Mouse (Mus musculus) cerebral cortex, adult 2 months (tissue): ENCODE measurements around the gene Gm20481.

Source experiments
- WGBS: fragments of 180-500 bp; shearing (Covaris S2); methylation state at CpG from one replicate; pipeline ENCODE4 v1.1.7; 2018; 5-methylcytosine and 5-hydroxymethylcytosine counted together

The Gm20481 gene

GRCm38 (mm10) chr17:34977000-34977399 is 7.3 kb downstream of the Gm20481 start:
- 94% methylated on average over 20 of the region's 20 CpGs for WGBS

- WGBS, result 91% methylated on average over 27 of the region's 27 CpGs
These were observed 8.5 kb downstream of the Gm20481 start for GRCm38 (mm10) chr17:34978239-34978638.

- WGBS, result 94% methylated on average over 4 of the region's 4 CpGs
These were observed 9.9 kb downstream of the Gm20481 start for GRCm38 (mm10) chr17:34979631-34980030.

GRCm38 (mm10) chr17:34980655-34981054 is 10.9 kb downstream of the Gm20481 start:
- WGBS, result 4% methylated on average over 2 of the region's 2 CpGs

- WGBS, result under 1% methylated on average over 58 of the region's 58 CpGs
These were observed 12.0 kb downstream of the Gm20481 start, which contains the start of gene Lsm2 for GRCm38 (mm10) chr17:34981690-34982180. Lsm2 (plus strand) TSS chr17:34981862.

GRCm38 (mm10) chr17:34982328-34982727 is 12.6 kb downstream of the Gm20481 start:
- under 1% methylated on average over 15 of the region's 15 CpGs for WGBS

GRCm38 (mm10) chr17:34984218-34984617 is 14.5 kb downstream of the Gm20481 start:
- 83% methylated on average over 2 of the region's 2 CpGs for WGBS

GRCm38 (mm10) chr17:34995192-34995591 is 25.5 kb downstream of the Gm20481 start:
- WGBS, result 86% methylated on average over 4 of the region's 4 CpGs

- WGBS, result 93% methylated on average over 4 of the region's 4 CpGs
These were observed 26.2 kb downstream of the Gm20481 start for GRCm38 (mm10) chr17:34995927-34996326.

GRCm38 (mm10) chr17:34996411-34997141 is 26.9 kb downstream of the Gm20481 start:
- 95% methylated on average over 14 of the region's 14 CpGs for WGBS

- WGBS, result 88% methylated on average over 5 of the region's 5 CpGs
These were observed 27.4 kb downstream of the Gm20481 start for GRCm38 (mm10) chr17:34997142-34997483.

GRCm38 (mm10) chr17:34998526-34999430 is 29.1 kb downstream of the Gm20481 start:
- WGBS, result 91% methylated on average over 15 of the region's 15 CpGs

- WGBS, result 16% methylated on average over 31 of the region's 32 CpGs
These were observed 30.4 kb downstream of the Gm20481 start for GRCm38 (mm10) chr17:34999871-35000716.

- WGBS, result under 1% methylated on average over 83 of the region's 83 CpGs
These were observed 31.2 kb downstream of the Gm20481 start, which contains the start of gene Vars for GRCm38 (mm10) chr17:35000717-35001451. Vars (plus strand) TSS chr17:35000987.

- WGBS, result 3% methylated on average over 35 of the region's 35 CpGs
These were observed 31.9 kb downstream of the Gm20481 start for GRCm38 (mm10) chr17:35001452-35002152.

- 15% methylated on average over 12 of the region's 12 CpGs for WGBS
These were observed 32.6 kb downstream of the Gm20481 start for GRCm38 (mm10) chr17:35002153-35002865.

GRCm38 (mm10) chr17:35003022-35003838 is 33.5 kb downstream of the Gm20481 start:
- WGBS, result 71% methylated on average over 9 of the region's 9 CpGs

GRCm38 (mm10) chr17:35004075-35004717 is 34.5 kb downstream of the Gm20481 start:
- WGBS, result 96% methylated on average over 17 of the region's 17 CpGs
